Comparison of ENCODE assay signal across 21 mouse cellular contexts in the genomic region with DNA sequence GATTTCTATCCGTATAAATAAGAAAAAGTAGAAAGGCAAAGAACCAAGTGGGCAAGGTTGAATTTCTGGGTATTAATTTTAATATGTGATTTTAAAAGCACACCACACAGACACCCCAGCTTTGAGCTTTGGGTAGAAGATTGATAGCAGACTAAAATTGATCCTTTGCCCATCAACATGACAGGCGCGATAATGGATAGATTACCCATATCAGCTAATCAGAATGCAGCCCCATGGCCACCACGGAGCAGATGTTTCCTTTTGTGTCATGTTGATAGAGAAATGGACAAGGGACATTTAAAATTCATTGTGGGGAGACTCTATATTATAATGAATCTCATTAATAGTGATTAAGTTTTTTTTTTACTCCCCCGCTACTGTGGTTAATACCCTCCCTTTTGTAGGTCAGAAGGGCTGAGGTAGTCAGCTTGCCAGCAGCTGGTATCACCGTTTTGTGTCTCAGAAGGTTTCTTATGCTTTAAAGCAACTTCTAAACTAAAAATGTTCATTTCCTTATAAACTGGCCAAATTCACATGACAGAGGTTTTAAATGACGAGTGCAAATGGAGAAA.
"Had no signal": no experiment of that assay in that cellular context is flagged by ENCODE, and none has a peak within 500 bp of the region (broad histone marks: within the 10 kb centered on the region; RNA-seq: fewer than 3 reads in every experiment).

No protein-coding gene starts in this region.

- H3K4me2 ChIP-seq: liver, embryonic 11.5 days; liver, embryonic 13.5 days; liver, embryonic 15.5 days; lung, embryonic 15.5 days; neural tube, embryonic 13.5 days; neural tube, embryonic 15.5 days had no signal

- H3K9ac ChIP-seq: liver, embryonic 13.5 days; liver, embryonic 15.5 days; liver, postnatal 0 days; lung, embryonic 15.5 days; neural tube, embryonic 13.5 days; neural tube, embryonic 15.5 days had no signal

- H3K27ac ChIP-seq: liver, embryonic 13.5 days; liver, embryonic 15.5 days; lung, embryonic 15.5 days; neural tube, embryonic 13.5 days; neural tube, embryonic 15.5 days had no signal

- H3K4me3 ChIP-seq: liver, embryonic 13.5 days; liver, embryonic 15.5 days; lung, embryonic 15.5 days; megakaryocyte, embryonic 14.5 days; myocyte; neural tube, embryonic 13.5 days; neural tube, embryonic 15.5 days had no signal

- H3K36me3 ChIP-seq: liver, embryonic 13.5 days; liver, embryonic 15.5 days; lung, embryonic 15.5 days; neural tube, embryonic 13.5 days; neural tube, embryonic 15.5 days had no signal

- DNase-seq: liver, embryonic 13.5 days; liver, postnatal 0 days; lung, adult 2 months; lung, postnatal 14 days; lung, postnatal 36 days; retina, postnatal 1 day; right cerebral cortex, adult 18-20 months; right cerebral cortex, postnatal 25 days; right cerebral cortex, postnatal 4 days; spleen, adult 18-20 months; thymus, adult 18-20 months; thymus, postnatal 14 days; thymus, postnatal 36 days had no signal

- H3K4me1 ChIP-seq: liver, embryonic 13.5 days; liver, embryonic 15.5 days; megakaryocyte, embryonic 14.5 days had no signal

- ATAC-seq: liver, postnatal 0 days; lung, postnatal 0 days had no signal

- H3K27me3 ChIP-seq: liver, embryonic 13.5 days; liver, embryonic 15.5 days; lung, embryonic 15.5 days; neural tube, embryonic 13.5 days; neural tube, embryonic 15.5 days had no signal

- H3K9me3 ChIP-seq: liver, embryonic 13.5 days; liver, embryonic 15.5 days; lung, embryonic 15.5 days; neural tube, embryonic 13.5 days; neural tube, embryonic 15.5 days had no signal
